Mouse (Mus musculus) small intestine, adult 2 months (tissue): ENCODE measurements around the gene Ggt6.

Experiments used
- CTCF ChIP-seq: fragments of 200-500 bp; IDR thresholded peaks from 2 replicates; pipeline ENCODE4 v1.5.1; 2012; ENCODE audit warnings: low read depth, mild to moderate bottlenecking, control low read depth, inconsistent platforms, low read length, moderate library complexity, mixed read lengths; ENCODE audit not compliant: insufficient replicate concordance, insufficient read length; ENCODE audit errors: extremely low read depth
- POLR2A ChIP-seq: fragments of 200-500 bp; IDR thresholded peaks from 2 replicates; pipeline ENCODE4 v1.6.1; 2012; ENCODE audit warnings: low read depth, mild to moderate bottlenecking, control low read depth, inconsistent platforms, low read length, moderate library complexity

GRCm38 (mm10) chr11:72435694-72436045 lies 344 bp downstream of the Ggt6 start:
- TF ChIP-seq CTCF, result no peak
- TF ChIP-seq POLR2A, result no peak
